Mouse (Mus musculus) Patski (cell line): Measurements from ENCODE around the gene Plac1. TPM values are rescaled to one million over a fixed set of nuclear protein-coding genes. Genes with fewer than 3 reads are reported as not detected.
"Not testable (repeated sequence)": the region's sequence is repeated elsewhere in the genome, so short reads cannot be mapped to it uniquely, and the experiment has no call there.

Source experiments
- ATAC-seq: fragments of 100-300 bp; one replicate; pipeline ENCODE4 v1.8.0; 2021
- CTCF ChIA-PET: fragments of 350-600 bp; sonication (Branson Sonifier 250); formaldehyde crosslinking; loops from one replicate; lab custom pipeline; 2022; ENCODE audit warnings: inconsistent platforms; lab: Charles Lee
- POLR2A ChIA-PET: fragments of 350-600 bp; sonication (Branson Sonifier 250); formaldehyde crosslinking; loops from one replicate; lab custom pipeline; 2022; ENCODE audit warnings: antibody characterized with exemption, inconsistent platforms; lab: Charles Lee
- DNase-seq: peaks from one replicate; pipeline ENCODE4 v3.0.0-alpha.2; 2011; ENCODE audit warnings: low read depth, low spot score
- H3K27me3 ChIP-seq: fragments of 371-371 bp; one replicate; pipeline ENCODE4 v1.5.1; 2021
- CTCF ChIP-seq: fragments of 100-300 bp; IDR thresholded peaks from one replicate; pipeline ENCODE4 v1.5.1; 2021
- in situ Hi-C: fragments of 300-500 bp; cut with MboI; formaldehyde crosslinking; loops from 3 replicates; pipeline ENCODE4 v1.11.1; 2018; ENCODE audit warnings: low pct_unique_long_range_greater_than_20kb, mixed read lengths
- polyA plus RNA-seq: library from polyadenylated mRNA; unstranded; gene quantifications from one replicate; pipeline ENCODE4 v1.2.3, GENCODE M21; 2021

Gene Plac1
- polyA plus RNA-seq, 1 experiment from 2014 or later, result 0.12 TPM

GRCm38 (mm10) chrX:53025471-53026223 lies 214.3 kb downstream of the Plac1 start:
- peaks cover 29% of the 10 kb centered on the region for H3K27me3 ChIP-seq
- CTCF ChIA-PET, result interaction anchor here (2.0 kb wide), 1 partner anchor 208 kb away, joined by 9 read pairs; no protein-coding TSS in a partner anchor
- POLR2A ChIA-PET, result no interaction called here
- TF ChIP-seq CTCF, result no peak
- no peak for ATAC-seq
- DNase-seq, result no peak
- in situ Hi-C loops, result loop anchor here (5.0 kb wide), 1 partner anchor 207 kb away; no protein-coding TSS in a partner anchor

GRCm38 (mm10) chrX:53024268-53024667 lies 215.6 kb downstream of the Plac1 start:
- peak; percentile 28 for TF ChIP-seq CTCF
- ATAC-seq, POLR2A ChIA-PET, DNase-seq, in situ Hi-C loops: not testable (repeated sequence)
- peaks cover 29% of the 10 kb centered on the region for H3K27me3 ChIP-seq
- CTCF ChIA-PET, result interaction anchor here (0.8 to 1.7 kb wide), 3 partner anchors 15 to 237 kb away, joined by 3 to 10 read pairs (median 3); no protein-coding TSS in a partner anchor

GRCm38 (mm10) chrX:53023021-53023420 lies 216.9 kb downstream of the Plac1 start:
- peaks cover 30% of the 10 kb centered on the region for H3K27me3 ChIP-seq
- ATAC-seq (no peak), DNase-seq (no peak)
- CTCF ChIA-PET, result interaction anchor here (0.6 to 1.1 kb wide), 2 partner anchors 27 to 238 kb away, joined by 3 read pairs; no protein-coding TSS in a partner anchor
- TF ChIP-seq CTCF, result no peak
- in situ Hi-C loops, result no loop called here
- POLR2A ChIA-PET, result no interaction called here

Other genes starting within 250 kb of the Plac1 start
- gene Fam122b, start 29.7 kb upstream of the Plac1 start, polyA plus RNA-seq, result 4.1 TPM
- not detected for gene Fam122c, start 33.3 kb upstream of the Plac1 start, polyA plus RNA-seq
- 22.5 TPM for gene Mospd1, start 130.4 kb upstream of the Plac1 start, polyA plus RNA-seq
- gene Etd, start 194.8 kb upstream of the Plac1 start, polyA plus RNA-seq, result not detected